Mouse (Mus musculus) forebrain, embryonic 16.5 days (tissue): ENCODE data around the gene Ncam1. TPM values are rescaled to one million over a fixed set of nuclear protein-coding genes. Genes with fewer than 3 reads are reported as not detected.

Source experiments
- ATAC-seq: fragments of 200-750 bp; cut with Nextera tagmentation; 2 replicates; pipeline ENCODE4 v1.8.0; 2017; ENCODE audit warnings: mild to moderate bottlenecking, moderate library complexity
- H3K27ac ChIP-seq: fragments of 300-500 bp; sonication (generic); 2 replicates; pipeline ENCODE4 v1.5.1; 2014; ENCODE audit warnings: low read length, control low read depth
- H3K27me3 ChIP-seq: fragments of 300-500 bp; sonication (generic); replicated peaks from 2 replicates; pipeline ENCODE4 v1.6.1; 2014; ENCODE audit warnings: low read length; ENCODE audit not compliant: control insufficient read depth, insufficient read depth
- H3K36me3 ChIP-seq: fragments of 300-500 bp; sonication (generic); 2 replicates; pipeline ENCODE4 v1.6.1; 2014; ENCODE audit not compliant: control insufficient read depth, insufficient read depth
- H3K4me1 ChIP-seq: fragments of 300-500 bp; sonication (generic); replicated peaks from 2 replicates; pipeline ENCODE4 v1.6.1; 2014; ENCODE audit warnings: low read length; ENCODE audit not compliant: control insufficient read depth, insufficient read depth
- H3K4me2 ChIP-seq: fragments of 300-500 bp; sonication (generic); 2 replicates; pipeline ENCODE4 v1.6.1; 2014; ENCODE audit warnings: mild to moderate bottlenecking, low read length, control low read depth
- H3K4me3 ChIP-seq: fragments of 300-500 bp; sonication (generic); replicated peaks from 2 replicates; pipeline ENCODE4 v1.5.1; 2014; ENCODE audit warnings: mild to moderate bottlenecking, low read length, control low read depth
- H3K9ac ChIP-seq: fragments of 300-500 bp; sonication (generic); replicated peaks from 2 replicates; pipeline ENCODE4 v1.6.1; 2014; ENCODE audit warnings: low read depth, low read length, control low read depth
- H3K9me3 ChIP-seq: fragments of 300-500 bp; sonication (generic); 2 replicates; pipeline ENCODE4 v1.6.1; 2016; ENCODE audit warnings: low read length; ENCODE audit not compliant: control insufficient read depth
- WGBS: fragments of 180-500 bp; shearing (Covaris S2); extraction: QIAGEN DNeasy Blood & Tissue Kit; methylation state at CpG from one replicate; pipeline ENCODE4 v1.1.7; 2014; 5-methylcytosine and 5-hydroxymethylcytosine counted together
- polyA plus RNA-seq: library from polyadenylated mRNA; unstranded; fragments of >200 nt; fragmentation: Nextera tagmentation; extraction: Ambion mirVana; gene quantifications from 2 replicates; pipeline ENCODE4 v1.2.1, GENCODE M21; 2015

Gene Ncam1
- polyA plus RNA-seq = 389 and 436 TPM in 2 replicates

- Histone ChIP-seq H3K4me2 (peak within 1 kb of the TSS; percentile 70), H3K27me3 (0 out of 2 replicates have a peak, but pooled peaks cover 2% of the 10 kb centered on the region), H3K9ac (peak within 1 kb of the TSS; percentile 99), H3K36me3 (no peaks in the 10 kb centered on the region), H3K9me3 (no peaks in the 10 kb centered on the region), H3K4me1 (peaks cover 15% of the 10 kb centered on the region), H3K4me3 (peak within 1 kb of the TSS; percentile 100), H3K27ac (peak within 1 kb of the TSS; percentile 97)
- peak; percentile 82 for ATAC-seq
- under 1% methylated on average over 23 of the region's 23 CpGs for WGBS
Measured at GRCm38 (mm10) chr9:49798806-49799205, at the start of gene Ncam1. Ncam1 (minus strand) TSS chr9:49798925.

GRCm38 (mm10) chr9:49834013-49834412 is 35.3 kb upstream of the Ncam1 start:
- 93% methylated on average over 1 of the region's 1 CpGs for WGBS
- Histone ChIP-seq H3K9me3 (no peaks in the 10 kb centered on the region), H3K27ac (no peak overlapping the region), H3K9ac (no peak overlapping the region), H3K4me3 (no peak overlapping the region), H3K4me2 (no peak overlapping the region), H3K36me3 (no peaks in the 10 kb centered on the region), H3K27me3 (no peaks in the 10 kb centered on the region), H3K4me1 (no peaks in the 10 kb centered on the region)
- no peak for ATAC-seq

DNA sequence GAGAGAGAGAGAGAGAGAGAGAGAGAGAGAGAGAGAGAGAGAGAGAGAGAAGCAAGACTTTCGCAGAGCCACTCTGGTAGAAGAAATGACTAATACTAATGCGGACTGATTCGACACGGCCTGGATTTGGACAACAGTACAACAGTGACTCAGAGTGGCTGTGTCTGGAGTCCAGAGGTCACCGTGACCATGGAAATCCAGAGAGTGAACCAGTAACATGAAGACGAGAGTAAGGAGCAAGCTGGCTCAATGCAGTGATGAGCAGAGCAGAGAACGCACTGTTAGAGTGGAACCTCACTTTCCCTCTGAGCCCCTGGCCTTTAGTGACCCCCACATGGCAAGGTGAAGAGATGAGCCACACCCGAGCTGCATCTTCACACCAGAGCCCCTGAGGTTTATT is 28.9 kb upstream of the Ncam1 start:
- H3K27me3 ChIP-seq = no peaks in the 10 kb centered on the region
- 91% methylated on average over 8 of the region's 8 CpGs for WGBS
- H3K4me1 ChIP-seq = no peaks in the 10 kb centered on the region
- no peak overlapping the region for H3K4me2 ChIP-seq
- H3K4me3 ChIP-seq = no peak overlapping the region
- no peak overlapping the region for H3K27ac ChIP-seq
- H3K9me3 ChIP-seq = no peaks in the 10 kb centered on the region
- H3K9ac ChIP-seq = no peak overlapping the region
- H3K36me3 ChIP-seq = no peaks in the 10 kb centered on the region
- ATAC-seq = no peak

DNA sequence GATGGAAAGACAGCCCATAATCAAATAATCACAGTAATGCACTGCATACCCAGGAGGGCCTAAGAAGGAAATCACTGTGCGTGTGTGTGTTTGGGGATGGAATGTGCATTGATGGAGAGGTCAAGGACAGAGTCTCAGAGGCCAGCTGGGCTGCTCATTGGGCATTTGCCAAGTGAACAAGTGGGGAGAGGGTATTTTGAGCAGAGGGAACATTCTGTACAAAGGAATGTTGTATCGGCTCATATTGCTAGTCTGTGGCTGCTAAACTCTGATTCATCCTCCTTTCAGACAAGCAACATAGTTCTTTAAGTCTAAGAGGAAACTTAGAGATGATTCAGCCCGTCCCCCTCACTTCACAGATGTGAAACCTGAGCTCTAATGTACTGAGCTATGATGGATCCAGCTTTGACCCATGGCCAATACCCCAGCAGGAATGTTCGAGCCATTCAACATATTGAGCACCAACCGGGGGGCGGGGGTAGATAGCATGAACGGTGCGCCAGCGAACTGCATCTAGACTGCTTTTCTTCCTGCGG is 17.5 kb upstream of the Ncam1 start:
- 63% methylated on average over 10 of the region's 10 CpGs for WGBS
- Histone ChIP-seq H3K4me2 (no peak overlapping the region), H3K9me3 (no peaks in the 10 kb centered on the region), H3K4me3 (no peak overlapping the region), H3K36me3 (no peaks in the 10 kb centered on the region), H3K9ac (no peak overlapping the region), H3K27me3 (no peaks in the 10 kb centered on the region), H3K27ac (no peak overlapping the region), H3K4me1 (no peaks in the 10 kb centered on the region)
- ATAC-seq = no peak

DNA sequence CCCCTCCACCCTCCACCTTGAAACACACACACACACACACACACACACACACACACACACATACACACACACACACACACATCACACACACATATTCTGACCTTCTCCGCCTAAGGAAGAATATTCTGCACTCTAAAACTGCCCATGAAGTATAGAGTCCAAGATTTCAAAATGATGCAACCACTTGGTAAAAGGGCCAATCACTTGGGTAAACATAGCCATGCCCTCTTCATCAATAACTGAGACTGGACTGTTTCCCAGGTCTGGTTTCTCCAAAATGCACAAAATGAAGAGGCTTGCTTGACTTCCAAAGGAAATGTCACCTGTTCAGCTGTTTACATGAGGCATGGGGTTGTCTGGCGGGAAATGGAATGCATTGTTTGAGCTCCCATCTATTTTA is 15.7 kb upstream of the Ncam1 start:
- Histone ChIP-seq H3K36me3 (no peaks in the 10 kb centered on the region), H3K4me2 (no peak overlapping the region), H3K4me1 (no peaks in the 10 kb centered on the region), H3K27ac (no peak overlapping the region), H3K4me3 (no peak overlapping the region), H3K9me3 (no peaks in the 10 kb centered on the region), H3K9ac (no peak overlapping the region), H3K27me3 (no peaks in the 10 kb centered on the region)
- ATAC-seq = no peak
- WGBS = 93% methylated on average over 2 of the region's 2 CpGs

GRCm38 (mm10) chr9:49803222-49803621 is 4.5 kb upstream of the Ncam1 start:
- H3K4me3 ChIP-seq = no peak overlapping the region
- no peak overlapping the region for H3K4me2 ChIP-seq
- no peaks in the 10 kb centered on the region; the same call in 1 of the 2 replicates for H3K4me1 ChIP-seq
- H3K9me3 ChIP-seq = no peaks in the 10 kb centered on the region
- H3K9ac ChIP-seq = no peak overlapping the region
- WGBS = 68% methylated on average over 3 of the region's 3 CpGs
- H3K27ac ChIP-seq = no peak overlapping the region
- H3K36me3 ChIP-seq = no peaks in the 10 kb centered on the region
- 0 out of 2 replicates have a peak, but pooled peaks cover 2% of the 10 kb centered on the region for H3K27me3 ChIP-seq
- ATAC-seq = no peak

GRCm38 (mm10) chr9:49797821-49798571 is 729 bp downstream of the Ncam1 start:
- Histone ChIP-seq H3K9me3 (no peaks in the 10 kb centered on the region), H3K4me1 (peaks cover 21% of the 10 kb centered on the region), H3K27ac (peak overlapping the region; percentile 97), H3K36me3 (no peaks in the 10 kb centered on the region), H3K27me3 (0 out of 2 replicates have a peak, but pooled peaks cover 2% of the 10 kb centered on the region), H3K9ac (peak overlapping the region; percentile 99), H3K4me3 (peak overlapping the region; percentile 100), H3K4me2 (peak overlapping the region; percentile 70)
- under 1% methylated on average over 57 of the region's 58 CpGs for WGBS
- ATAC-seq = peak; percentile 47

- peak overlapping the region; percentile 100 for H3K4me3 ChIP-seq
- H3K4me1 ChIP-seq = peaks cover 27% of the 10 kb centered on the region
- H3K27me3 ChIP-seq = 0 out of 2 replicates have a peak, but pooled peaks cover 2% of the 10 kb centered on the region
- peak overlapping the region; percentile 97 for H3K27ac ChIP-seq
- peak; percentile 21 for ATAC-seq
- H3K36me3 ChIP-seq = no peaks in the 10 kb centered on the region
- peak overlapping the region; percentile 99 for H3K9ac ChIP-seq
- WGBS = 0% methylated on average over 14 of the region's 15 CpGs
- peak overlapping the region; percentile 70 for H3K4me2 ChIP-seq
- H3K9me3 ChIP-seq = no peaks in the 10 kb centered on the region
Measured at GRCm38 (mm10) chr9:49797508-49797820, 1.3 kb downstream of the Ncam1 start.

- WGBS = under 1% methylated on average over 52 of the region's 52 CpGs
- Histone ChIP-seq H3K27ac (peak overlapping the region; percentile 97), H3K27me3 (0 out of 2 replicates have a peak, but pooled peaks cover 2% of the 10 kb centered on the region), H3K36me3 (no peaks in the 10 kb centered on the region), H3K4me2 (peak overlapping the region; percentile 70), H3K4me3 (peak overlapping the region; percentile 100), H3K9ac (peak overlapping the region; percentile 99), H3K9me3 (no peaks in the 10 kb centered on the region), H3K4me1 (peaks cover 30% of the 10 kb centered on the region)
- peak; percentile 76 for ATAC-seq
Measured at GRCm38 (mm10) chr9:49796618-49797507, 1.9 kb downstream of the Ncam1 start.
